Mouse (Mus musculus): Measurements from ENCODE around the gene Hist3h2ba. TPM values are rescaled to one million over a fixed set of nuclear protein-coding genes. Genes with fewer than 3 reads are reported as not detected.

The Hist3h2ba gene
- polyA plus RNA-seq, 1 experiment = not detected

DNA sequence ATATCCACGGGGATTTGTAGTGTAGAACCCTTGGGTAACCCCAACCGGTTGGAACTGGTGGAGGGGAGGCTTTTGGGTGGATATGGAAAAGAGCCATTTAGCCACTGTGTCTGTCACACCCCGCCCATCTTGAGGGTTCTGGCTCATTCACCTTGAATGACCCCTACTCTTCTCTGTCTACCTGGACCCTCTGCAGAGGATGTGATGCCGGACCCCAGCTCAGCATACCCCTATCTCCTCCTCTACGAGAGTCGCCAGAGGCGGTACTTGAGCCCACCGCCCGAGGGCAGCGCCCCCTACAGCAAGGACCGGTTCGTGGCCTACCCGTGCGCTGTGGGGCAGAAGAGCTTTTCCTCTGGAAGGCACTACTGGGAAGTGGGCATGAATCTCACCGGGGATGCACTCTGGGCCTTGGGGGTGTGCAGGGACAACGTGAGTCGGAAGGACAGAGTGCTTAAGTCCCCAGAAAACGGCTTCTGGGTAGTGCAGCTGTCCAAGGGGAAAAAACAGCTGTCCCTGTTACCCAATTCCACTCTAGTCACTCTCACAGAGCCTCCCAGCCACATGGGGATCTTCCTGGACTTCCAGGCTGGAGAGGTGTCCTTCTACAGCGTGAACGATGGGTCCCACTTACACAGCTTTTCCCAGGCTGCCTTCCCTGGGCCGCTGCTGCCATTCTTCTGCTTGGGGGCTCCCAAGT is 22.3 kb downstream of the Hist3h2ba start:
- H3K4me3 ChIP-seq (ENCODE audit: insufficient read depth, low read length) = no peak overlapping the region
- no peak overlapping the region for H3K27ac ChIP-seq (ENCODE audit: insufficient read depth, low read length)
- TF ChIP-seq POLR2A (IDR thresholded peaks at IDR 0.05; ENCODE audit: low read depth, low read length) = no peak
- TF ChIP-seq CTCF (IDR thresholded peaks at IDR 0.05; ENCODE audit: borderline replicate concordance, insufficient read depth, low read length) = no peak
- H3K4me1 ChIP-seq (ENCODE audit: control insufficient read depth, insufficient read depth, low read length) = no peaks in the 10 kb centered on the region

- TF ChIP-seq POLR2A (IDR thresholded peaks at IDR 0.05; ENCODE audit: low read depth, low read length) (no peak), CTCF (IDR thresholded peaks at IDR 0.05; ENCODE audit: borderline replicate concordance, insufficient read depth, low read length) (no peak)
- Histone ChIP-seq H3K4me3 (ENCODE audit: insufficient read depth, low read length) (no peak overlapping the region), H3K27ac (ENCODE audit: insufficient read depth, low read length) (no peak overlapping the region), H3K4me1 (ENCODE audit: control insufficient read depth, insufficient read depth, low read length) (no peaks in the 10 kb centered on the region)
These were observed 23.1 kb downstream of the Hist3h2ba start for GRCm38 (mm10) chr11:58971796-58972195.

- TF ChIP-seq POLR2A (IDR thresholded peaks at IDR 0.05; ENCODE audit: low read depth, low read length) (no peak), CTCF (IDR thresholded peaks at IDR 0.05; ENCODE audit: borderline replicate concordance, insufficient read depth, low read length) (no peak)
- Histone ChIP-seq H3K4me3 (ENCODE audit: insufficient read depth, low read length) (no peak overlapping the region), H3K4me1 (ENCODE audit: control insufficient read depth, insufficient read depth, low read length) (no peaks in the 10 kb centered on the region), H3K27ac (ENCODE audit: insufficient read depth, low read length) (no peak overlapping the region)
These were observed 25.7 kb downstream of the Hist3h2ba start for GRCm38 (mm10) chr11:58974414-58974813.

DNA sequence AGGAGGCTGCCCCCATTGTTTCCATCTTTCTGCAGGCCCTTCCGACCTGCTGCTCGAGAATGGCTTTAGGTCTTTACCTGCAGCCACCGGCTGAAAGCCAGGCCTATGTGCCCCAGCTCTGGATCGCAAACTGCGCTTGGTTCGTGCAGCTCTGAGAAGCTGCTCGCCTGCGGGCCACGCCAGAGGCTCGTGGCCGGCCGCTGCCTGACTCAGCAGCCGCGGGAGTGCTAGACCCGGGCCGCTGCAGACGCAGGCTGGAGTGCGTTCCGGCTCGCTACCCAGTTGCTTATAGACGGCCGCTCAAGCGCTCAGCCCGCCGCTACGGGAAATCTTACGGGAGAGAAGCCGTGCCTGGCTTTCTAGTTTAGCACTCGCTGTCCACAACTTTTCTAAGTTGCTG is 28.4 kb downstream of the Hist3h2ba start:
- H3K4me3 ChIP-seq (ENCODE audit: insufficient read depth, low read length) = peak overlapping the region; percentile 88
- no peak for TF ChIP-seq POLR2A (IDR thresholded peaks at IDR 0.05; ENCODE audit: low read depth, low read length)
- no peak for TF ChIP-seq CTCF (IDR thresholded peaks at IDR 0.05; ENCODE audit: borderline replicate concordance, insufficient read depth, low read length)
- no peak overlapping the region for H3K27ac ChIP-seq (ENCODE audit: insufficient read depth, low read length)
- 0 out of 2 replicates have a peak, but pooled peaks cover 7% of the 10 kb centered on the region for H3K4me1 ChIP-seq (ENCODE audit: control insufficient read depth, insufficient read depth, low read length)

DNA sequence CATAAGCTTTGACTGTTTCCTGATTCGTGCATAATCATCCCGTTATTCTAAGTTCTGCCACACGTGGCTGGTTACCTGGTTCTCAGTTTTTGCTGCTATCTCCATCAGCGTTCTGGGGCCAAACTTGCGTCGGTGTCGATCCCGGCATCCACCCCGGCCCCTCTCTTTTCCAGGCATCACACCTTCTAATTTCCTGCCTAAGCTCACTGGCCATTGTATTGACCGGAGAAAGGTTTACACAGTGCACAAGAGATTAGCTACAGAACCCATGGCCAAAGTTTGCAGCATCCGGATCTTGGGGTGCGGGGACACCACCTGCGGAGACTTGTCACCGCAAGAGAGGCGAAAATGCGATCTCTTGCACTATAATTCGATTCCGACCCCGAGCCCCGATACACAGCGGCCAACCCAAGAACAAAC is 28.9 kb downstream of the Hist3h2ba start:
- Histone ChIP-seq H3K4me3 (ENCODE audit: insufficient read depth, low read length) (peak overlapping the region; percentile 88), H3K27ac (ENCODE audit: insufficient read depth, low read length) (peak overlapping the region; percentile 21; the same call in 1 of the 2 replicates), H3K4me1 (ENCODE audit: control insufficient read depth, insufficient read depth, low read length) (0 out of 2 replicates have a peak, but pooled peaks cover 7% of the 10 kb centered on the region)
- TF ChIP-seq POLR2A (IDR thresholded peaks at IDR 0.05; ENCODE audit: low read depth, low read length) (no peak), CTCF (IDR thresholded peaks at IDR 0.05; ENCODE audit: borderline replicate concordance, insufficient read depth, low read length) (no peak)

DNA sequence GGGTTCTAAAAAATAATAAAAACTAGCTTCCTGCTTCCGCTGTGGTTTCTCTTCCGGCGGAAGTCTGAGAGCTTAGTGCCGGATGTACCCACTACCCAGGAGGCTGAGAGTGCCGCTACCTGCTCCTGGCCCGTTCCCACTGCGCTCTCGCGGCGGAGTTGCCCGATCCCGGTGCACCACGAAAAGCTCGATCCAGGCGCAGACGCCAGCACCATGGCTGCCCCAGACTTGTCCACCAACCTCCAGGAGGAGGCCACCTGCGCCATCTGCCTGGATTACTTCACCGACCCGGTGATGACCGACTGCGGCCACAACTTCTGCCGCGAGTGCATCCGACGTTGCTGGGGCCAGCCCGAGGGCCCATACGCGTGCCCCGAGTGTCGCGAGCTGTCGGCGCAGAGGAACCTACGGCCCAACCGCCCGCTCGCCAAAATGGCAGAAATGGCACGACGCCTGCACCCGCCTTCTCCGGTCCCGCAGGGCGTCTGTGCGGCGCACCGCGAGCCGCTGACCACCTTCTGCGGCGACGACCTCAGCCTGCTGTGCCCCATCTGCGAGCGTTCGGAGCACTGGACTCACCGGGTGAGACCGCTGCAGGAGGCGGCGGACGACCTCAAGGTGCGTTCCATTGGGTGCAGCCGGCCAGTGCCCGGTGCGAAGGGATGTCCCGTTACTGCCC is 29.4 kb downstream of the Hist3h2ba start, which contains the start of gene Trim11:
Gene Trim11, plus strand, starts transcription at position 67 of the 679 bp plus-strand sequence.
- no peak for TF ChIP-seq CTCF (IDR thresholded peaks at IDR 0.05; ENCODE audit: borderline replicate concordance, insufficient read depth, low read length)
- peak; percentile 90 for TF ChIP-seq POLR2A (IDR thresholded peaks at IDR 0.05; ENCODE audit: low read depth, low read length)
- Histone ChIP-seq H3K4me3 (ENCODE audit: insufficient read depth, low read length) (peak within 1 kb of the TSS; percentile 88), H3K27ac (ENCODE audit: insufficient read depth, low read length) (peak within 1 kb of the TSS; percentile 95), H3K4me1 (ENCODE audit: control insufficient read depth, insufficient read depth, low read length) (0 out of 2 replicates have a peak, but pooled peaks cover 7% of the 10 kb centered on the region)

- Histone ChIP-seq H3K27ac (ENCODE audit: insufficient read depth, low read length) (peak overlapping the region; percentile 95), H3K4me3 (ENCODE audit: insufficient read depth, low read length) (peak overlapping the region; percentile 88)
These were observed 29.9 kb downstream of the Hist3h2ba start for GRCm38 (mm10) chr11:58978706-58979030.

GRCm38 (mm10) chr11:58979183-58979582 is 30.5 kb downstream of the Hist3h2ba start:
- TF ChIP-seq CTCF (IDR thresholded peaks at IDR 0.05; ENCODE audit: borderline replicate concordance, insufficient read depth, low read length) (no peak), POLR2A (IDR thresholded peaks at IDR 0.05; ENCODE audit: low read depth, low read length) (no peak)
- H3K4me3 ChIP-seq (ENCODE audit: insufficient read depth, low read length) = peak overlapping the region; percentile 88

More at GRCm38 (mm10) chr11:58978706-58979030, 29.9 kb downstream of the Hist3h2ba start:
- H3K4me1 ChIP-seq (ENCODE audit: control insufficient read depth, insufficient read depth, low read length) = 0 out of 2 replicates have a peak, but pooled peaks cover 7% of the 10 kb centered on the region
- TF ChIP-seq POLR2A (IDR thresholded peaks at IDR 0.05; ENCODE audit: low read depth, low read length) = peak; percentile 17; the same call in 1 of the 2 replicates
- no peak for TF ChIP-seq CTCF (IDR thresholded peaks at IDR 0.05; ENCODE audit: borderline replicate concordance, insufficient read depth, low read length)

GRCm38 (mm10) chr11:58979661-58980060 is 30.9 kb downstream of the Hist3h2ba start:
- H3K4me1 ChIP-seq (ENCODE audit: control insufficient read depth, insufficient read depth, low read length) = 0 out of 2 replicates have a peak, but pooled peaks cover 7% of the 10 kb centered on the region
- H3K4me3 ChIP-seq (ENCODE audit: insufficient read depth, low read length) = peak overlapping the region; percentile 88
- TF ChIP-seq CTCF (IDR thresholded peaks at IDR 0.05; ENCODE audit: borderline replicate concordance, insufficient read depth, low read length) (no peak), POLR2A (IDR thresholded peaks at IDR 0.05; ENCODE audit: low read depth, low read length) (peak; percentile 4)
- peak overlapping the region; percentile 95 for H3K27ac ChIP-seq (ENCODE audit: insufficient read depth, low read length)

More at GRCm38 (mm10) chr11:58979183-58979582, 30.5 kb downstream of the Hist3h2ba start:
- 0 out of 2 replicates have a peak, but pooled peaks cover 7% of the 10 kb centered on the region for H3K4me1 ChIP-seq (ENCODE audit: control insufficient read depth, insufficient read depth, low read length)
- peak overlapping the region; percentile 95 for H3K27ac ChIP-seq (ENCODE audit: insufficient read depth, low read length)
